Comparison of ENCODE assay signal across 19 mouse cellular contexts in genomic region chr2:140530214-140530613, GRCm38 (mm10).
A peak's percentile ranks its signal among the peaks of the same experiment; 100 is the strongest.
DNase-seq lines count a peak whose midpoint lies in the region; ATAC-seq and TF ChIP-seq lines count a peak whose summit lies in the region.
"Had no signal": no experiment of that assay in that cellular context is flagged by ENCODE, and none has a peak within 500 bp of the region (broad histone marks: within the 10 kb centered on the region; RNA-seq: fewer than 3 reads in every experiment).

No protein-coding gene starts in this region.

- 55% methylated on average over 2 of the region's 2 CpGs for WGBS in forebrain, embryonic 14.5 days
- WGBS in forebrain, embryonic 12.5 days = 67% methylated on average over 2 of the region's 2 CpGs

- H3K9me3 ChIP-seq in forebrain, embryonic 14.5 days (replicated peaks; ENCODE audit: control insufficient read depth, low read length) = no peaks in the 10 kb centered on the region
- H3K9me3 ChIP-seq in forebrain, embryonic 12.5 days = no peaks in the 10 kb centered on the region
- H3K9me3 ChIP-seq: embryonic facial prominence, embryonic 12.5 days; hindbrain, embryonic 15.5 days; limb, embryonic 13.5 days; liver, embryonic 15.5 days; midbrain, embryonic 12.5 days had no signal

- no peak overlapping the region for H3K27ac ChIP-seq in forebrain, embryonic 14.5 days (ENCODE audit: low read depth, low read length)
- no peak overlapping the region for H3K27ac ChIP-seq in forebrain, embryonic 12.5 days
- H3K27ac ChIP-seq in layer of hippocampus, adult 2 months = no peak overlapping the region
- H3K27ac ChIP-seq: embryonic facial prominence, embryonic 12.5 days; hindbrain, embryonic 15.5 days; limb, embryonic 13.5 days; liver, embryonic 15.5 days; midbrain, embryonic 12.5 days had no signal

- no peak overlapping the region for H3K4me2 ChIP-seq in forebrain, embryonic 14.5 days (ENCODE audit: low read length)
- H3K4me2 ChIP-seq in forebrain, embryonic 12.5 days = no peak overlapping the region
- H3K4me2 ChIP-seq: embryonic facial prominence, embryonic 12.5 days; hindbrain, embryonic 15.5 days; limb, embryonic 13.5 days; liver, embryonic 15.5 days; midbrain, embryonic 12.5 days had no signal

- no peaks in the 10 kb centered on the region for H3K27me3 ChIP-seq in forebrain, embryonic 14.5 days (replicated peaks; ENCODE audit: control insufficient read depth, insufficient read depth, low read length)
- H3K27me3 ChIP-seq in forebrain, embryonic 12.5 days = no peaks in the 10 kb centered on the region
- H3K27me3 ChIP-seq: embryonic facial prominence, embryonic 12.5 days; hindbrain, embryonic 15.5 days; limb, embryonic 13.5 days; liver, embryonic 15.5 days; midbrain, embryonic 12.5 days had no signal

- peak; percentile 11 for DNase-seq in forebrain, embryonic 14.5 days (ENCODE audit: low spot score)
- DNase-seq in layer of hippocampus, adult 2 months (ENCODE audit: low spot score in 2 of 2) = no peak
- no peak for DNase-seq in layer of hippocampus, adult 8-10 months (ENCODE audit: low spot score in 2 of 2)
- DNase-seq in 3134 (ENCODE audit: extremely low read depth, insufficient read length, low spot score) (peak; percentile 4), NIH3T3 (ENCODE audit: low read depth) (peak; percentile 4)
- no peak for DNase-seq in urinary bladder, postnatal 14 days (ENCODE audit: low spot score)
- no peak for DNase-seq in yolk sac, embryonic 10.5 days (ENCODE audit: low spot score)
- DNase-seq: adrenal gland, postnatal 36 days; heart, adult 18-20 months; kidney, adult 18-20 months; kidney, postnatal 36 days; lung, postnatal 4 days; right cerebral cortex, postnatal 14 days had no signal

- peak; percentile 65 for TF ChIP-seq CTCF in layer of hippocampus, adult 2 months (conservative IDR thresholded peaks at IDR 0.05)

- peaks cover 7% of the 10 kb centered on the region; the same call in 1 of the 2 replicates for H3K4me1 ChIP-seq in forebrain, embryonic 14.5 days (ENCODE audit: control insufficient read depth, insufficient read depth, low read length)
- peaks cover 7% of the 10 kb centered on the region; the same call in 1 of the 2 replicates for H3K4me1 ChIP-seq in forebrain, embryonic 12.5 days
- H3K4me1 ChIP-seq: embryonic facial prominence, embryonic 12.5 days; limb, embryonic 13.5 days; liver, embryonic 15.5 days had no signal

- no peak overlapping the region for H3K9ac ChIP-seq in forebrain, embryonic 14.5 days (ENCODE audit: low read length)
- no peak overlapping the region for H3K9ac ChIP-seq in forebrain, embryonic 12.5 days
- H3K9ac ChIP-seq: embryonic facial prominence, embryonic 12.5 days; hindbrain, embryonic 15.5 days; limb, embryonic 13.5 days; liver, embryonic 15.5 days; midbrain, embryonic 12.5 days had no signal

- no peak overlapping the region for H3K4me3 ChIP-seq in forebrain, embryonic 14.5 days (ENCODE audit: low read depth, low read length)
- H3K4me3 ChIP-seq in forebrain, embryonic 12.5 days (replicated peaks) = no peak overlapping the region
- no peak overlapping the region for H3K4me3 ChIP-seq in layer of hippocampus, adult 2 months
- H3K4me3 ChIP-seq: embryonic facial prominence, embryonic 12.5 days; hindbrain, embryonic 15.5 days; limb, embryonic 13.5 days; liver, embryonic 15.5 days; midbrain, embryonic 12.5 days had no signal

- no peak for ATAC-seq in forebrain, embryonic 14.5 days
- ATAC-seq in forebrain, embryonic 12.5 days (ENCODE audit: low FRiP score) = no peak

- no peaks in the 10 kb centered on the region for H3K36me3 ChIP-seq in forebrain, embryonic 14.5 days (ENCODE audit: control insufficient read depth, insufficient read depth, low read length)
- no peaks in the 10 kb centered on the region for H3K36me3 ChIP-seq in forebrain, embryonic 12.5 days (replicated peaks)
- H3K36me3 ChIP-seq: embryonic facial prominence, embryonic 12.5 days; hindbrain, embryonic 15.5 days; limb, embryonic 13.5 days; liver, embryonic 15.5 days; midbrain, embryonic 12.5 days had no signal

Comparison
In these comparisons a context has a peak if more than half of its experiments do, and no peak if none do; other contexts are left out.
1. DNase-seq: peak in forebrain, embryonic 14.5 days (single experiment), 3134 (single experiment) and NIH3T3 (single experiment); none in layer of hippocampus, adult 2 months (0 of 2), layer of hippocampus, adult 8-10 months (0 of 2), urinary bladder, postnatal 14 days (single experiment) and yolk sac, embryonic 10.5 days (single experiment).